Mouse (Mus musculus): ENCODE measurements around the gene Cdhr4.

The Cdhr4 gene

GRCm38 (mm10) chr9:107975399-107976386 lies 16.6 kb upstream of the Cdhr4 start, which contains the start of gene Uba7:
Gene Uba7, plus strand, starts transcription at chr9:107975505.
- peak; percentile 74 for DNase-seq (ENCODE audit: inconsistent ontology term)

DNA sequence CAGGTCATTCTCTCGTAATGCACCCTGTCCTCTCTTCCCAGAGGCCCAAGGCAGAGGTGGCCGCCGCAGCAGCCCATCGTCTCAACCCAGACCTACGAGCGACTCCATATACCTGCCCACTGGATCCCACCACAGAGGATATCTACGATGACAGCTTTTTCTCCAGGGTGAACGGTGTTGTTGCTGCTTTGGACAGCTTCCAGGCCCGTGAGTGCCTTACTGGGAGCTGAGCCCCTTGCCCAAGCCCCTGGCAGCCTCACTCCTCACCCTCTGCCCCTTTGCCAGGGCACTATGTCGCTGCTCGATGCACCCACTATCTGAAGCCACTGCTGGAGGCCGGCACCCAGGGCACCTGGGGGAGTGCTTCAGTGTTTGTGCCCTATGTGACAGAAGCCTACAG lies 13.5 kb upstream of the Cdhr4 start:
- DNase-seq (ENCODE audit: inconsistent ontology term): no peak

- no peak for DNase-seq (ENCODE audit: inconsistent ontology term)
Observed at GRCm38 (mm10) chr9:107981684-107982605, 10.4 kb upstream of the Cdhr4 start.

GRCm38 (mm10) chr9:107982681-107983346 lies 9.5 kb upstream of the Cdhr4 start, which contains the start of gene Gm20661:
Gene Gm20661, plus strand, starts transcription at chr9:107983058.
- peak; percentile 43 for DNase-seq (ENCODE audit: inconsistent ontology term)

DNA sequence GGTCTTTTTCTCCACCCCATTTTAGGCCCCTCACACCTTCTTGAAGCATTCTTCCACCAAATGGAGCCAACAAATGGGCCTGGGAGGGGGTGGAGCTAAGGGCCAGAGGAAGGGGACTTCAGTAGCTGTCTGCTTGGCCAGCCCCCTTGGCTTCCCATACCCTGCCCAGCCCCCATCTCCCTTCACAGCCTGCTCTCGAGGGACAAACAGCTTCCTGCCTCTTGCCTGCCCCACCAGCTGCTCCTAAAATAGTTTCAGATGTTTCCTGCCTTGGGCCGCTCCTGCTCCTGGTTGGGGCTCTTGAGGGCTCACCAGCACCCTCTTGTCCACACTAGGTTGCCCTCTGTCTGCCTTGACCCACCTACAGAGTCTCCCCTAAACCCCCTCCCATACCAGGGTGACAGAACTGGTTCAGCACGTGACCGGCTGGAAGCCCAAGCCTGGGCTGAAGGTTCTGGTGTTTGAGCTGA lies 8.8 kb upstream of the Cdhr4 start:
- no peak for DNase-seq (ENCODE audit: inconsistent ontology term)

GRCm38 (mm10) chr9:107984052-107984753 lies 8.1 kb upstream of the Cdhr4 start:
- DNase-seq (ENCODE audit: inconsistent ontology term): no peak

- DNase-seq (ENCODE audit: inconsistent ontology term): no peak
Observed at GRCm38 (mm10) chr9:107984754-107985055, 7.6 kb upstream of the Cdhr4 start.

DNA sequence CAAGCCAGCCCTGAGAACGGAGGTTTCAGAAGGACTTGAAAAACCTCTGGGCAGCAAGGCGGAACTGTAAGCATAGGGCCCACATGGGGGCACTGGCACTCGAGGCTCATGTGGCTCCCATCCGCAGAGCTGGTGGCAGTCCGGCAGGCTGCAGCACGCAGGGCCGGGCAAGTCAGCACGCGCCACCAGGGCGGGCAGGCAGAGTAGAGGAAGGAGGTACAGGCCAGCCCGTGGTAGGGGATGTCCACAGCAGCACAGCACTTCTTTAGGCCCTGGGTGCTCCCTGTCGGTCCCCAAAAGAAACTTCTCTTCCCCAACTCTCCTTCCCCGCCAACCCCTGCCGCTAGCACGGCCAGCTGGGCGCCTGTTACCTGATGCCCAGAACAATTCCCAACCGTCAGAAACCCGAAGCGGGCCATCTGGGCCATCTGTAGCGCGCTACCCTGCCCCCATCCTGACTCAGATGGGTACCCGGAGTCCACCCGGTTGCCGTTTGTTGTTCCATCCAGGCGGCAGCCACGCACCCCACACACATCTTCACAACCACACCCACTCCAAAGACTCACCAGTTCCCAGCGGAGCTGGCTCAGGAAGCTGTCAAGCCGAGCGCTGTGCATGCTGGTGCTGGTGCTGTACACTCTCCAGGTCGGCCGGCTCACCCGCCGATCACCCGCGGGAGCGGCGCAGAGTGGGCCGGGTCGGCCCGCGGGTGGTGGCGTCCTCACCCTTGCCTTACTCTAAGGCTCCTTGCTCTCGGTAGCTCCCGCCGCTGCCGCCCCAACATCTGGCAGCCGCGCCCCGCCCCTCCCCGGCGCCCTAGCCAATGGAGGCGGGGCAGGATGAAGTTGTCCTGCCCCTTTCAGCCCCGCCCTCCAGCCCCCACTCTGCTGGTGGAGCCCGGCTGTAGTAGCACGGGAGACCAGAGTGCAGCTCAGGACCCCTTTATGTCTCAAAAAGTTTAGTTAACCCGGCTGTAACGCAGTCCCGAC lies 6.9 kb upstream of the Cdhr4 start, which contains the start of gene Inka1:
Gene Inka1 (minus strand): TSS at position 749 of the 989 bp plus-strand sequence.
- DNase-seq (ENCODE audit: inconsistent ontology term): peak; percentile 88

DNA sequence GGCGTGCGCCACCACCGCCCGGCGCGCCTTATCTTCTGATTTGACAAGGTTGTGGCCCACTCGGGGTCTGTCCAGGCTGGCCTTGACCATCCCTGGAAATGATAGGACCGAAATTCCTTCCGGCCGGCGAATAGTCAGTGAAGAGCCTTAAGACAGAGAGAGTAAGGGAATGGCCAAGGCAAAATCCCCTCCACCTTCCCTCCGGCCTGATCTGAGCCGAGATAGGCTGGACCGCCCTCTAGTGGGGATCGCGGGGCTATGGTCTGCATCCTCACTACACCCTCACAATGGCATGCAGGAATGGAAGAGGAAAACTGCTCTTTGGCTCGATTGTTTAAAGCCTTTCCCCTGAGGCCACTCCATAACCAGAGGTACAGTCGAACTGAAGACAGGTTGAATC lies 5.9 kb upstream of the Cdhr4 start:
- peak; percentile 83 for DNase-seq (ENCODE audit: inconsistent ontology term)

DNA sequence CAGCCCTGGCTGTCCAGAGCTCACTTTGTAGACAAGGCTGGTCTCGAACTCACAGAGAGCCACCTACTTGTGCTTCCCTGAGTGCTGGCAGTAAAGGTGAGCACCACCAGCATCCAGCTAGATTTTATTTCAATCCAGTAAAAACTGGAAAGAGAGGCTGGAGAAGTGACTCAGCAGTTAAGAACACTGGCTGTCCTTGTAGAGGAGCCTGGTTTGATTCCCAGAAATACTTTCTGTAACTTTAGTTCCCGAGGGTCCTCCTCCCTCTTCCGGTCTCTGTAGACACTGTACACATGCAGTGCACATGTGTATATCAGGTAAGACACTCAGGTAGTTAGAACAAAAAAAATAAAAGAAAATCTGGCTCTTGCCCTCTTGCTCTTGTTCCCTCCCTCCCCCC lies 4.3 kb upstream of the Cdhr4 start:
- no peak for DNase-seq (ENCODE audit: inconsistent ontology term)

DNA sequence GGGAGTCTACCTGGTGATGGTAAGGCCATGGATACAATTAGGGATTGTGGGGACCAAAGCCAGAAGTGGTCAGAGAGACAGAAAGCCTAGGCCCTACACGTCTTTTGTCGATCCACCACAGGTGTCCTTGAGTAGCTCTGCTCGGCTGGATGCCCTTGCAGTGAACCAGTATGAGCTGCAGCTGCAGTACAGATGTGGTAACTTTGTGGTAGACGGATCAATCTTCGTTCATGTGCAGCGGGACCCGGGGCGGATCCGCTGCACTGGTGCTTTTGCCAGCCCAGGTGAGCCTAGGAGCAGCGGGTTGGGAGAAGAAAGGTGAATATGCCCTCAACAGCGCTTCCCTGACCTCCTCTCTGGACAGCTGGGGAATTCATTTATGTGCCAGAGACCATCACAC lies 716 bp downstream of the Cdhr4 start:
- no peak for DNase-seq (ENCODE audit: inconsistent ontology term)

DNA sequence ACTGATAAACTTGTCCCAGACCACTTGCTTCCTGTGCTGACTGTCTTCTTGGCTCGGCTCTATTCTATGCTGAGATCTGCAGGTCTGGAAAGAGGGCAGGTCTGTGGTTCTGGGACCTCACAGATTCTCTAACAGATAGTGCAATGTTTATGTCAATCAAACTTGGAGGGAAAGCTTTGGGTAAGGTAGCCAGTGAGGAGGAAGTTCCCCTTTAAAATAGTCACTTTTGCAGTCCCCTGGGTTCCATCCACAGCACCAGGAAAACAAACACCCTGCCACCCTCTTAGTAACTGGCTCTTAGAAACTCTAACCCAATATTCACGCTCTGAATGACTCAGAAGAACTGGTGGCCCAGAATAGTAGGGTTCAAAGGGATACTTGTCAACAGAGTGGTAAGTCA lies 2.2 kb downstream of the Cdhr4 start:
- no peak for DNase-seq (ENCODE audit: inconsistent ontology term)

DNA sequence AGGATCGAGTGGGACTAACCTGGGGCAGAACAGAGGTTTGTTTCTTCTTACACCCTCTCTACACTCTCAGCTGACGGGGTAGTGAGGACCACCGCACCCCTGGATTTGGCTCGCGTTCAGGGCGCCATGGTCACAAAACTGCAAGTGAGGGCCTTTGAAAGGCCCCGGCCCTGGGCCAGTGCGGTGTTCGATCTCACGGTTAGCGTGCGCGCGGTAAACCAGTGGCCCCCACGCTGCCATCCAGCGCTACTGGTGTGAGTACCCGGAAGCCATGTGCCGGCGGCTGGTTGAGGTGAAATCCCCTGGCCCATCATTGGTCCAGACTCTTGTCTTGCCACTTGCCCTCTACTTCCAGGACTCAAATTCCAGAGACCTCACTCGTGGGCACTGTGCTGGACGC lies 3.2 kb downstream of the Cdhr4 start:
- no peak for DNase-seq (ENCODE audit: inconsistent ontology term)

GRCm38 (mm10) chr9:107996049-107996448 lies 3.8 kb downstream of the Cdhr4 start, which contains the start of gene Gm20662:
Gene Gm20662, plus strand, starts transcription at chr9:107996349.
- DNase-seq (ENCODE audit: inconsistent ontology term): no peak

DNA sequence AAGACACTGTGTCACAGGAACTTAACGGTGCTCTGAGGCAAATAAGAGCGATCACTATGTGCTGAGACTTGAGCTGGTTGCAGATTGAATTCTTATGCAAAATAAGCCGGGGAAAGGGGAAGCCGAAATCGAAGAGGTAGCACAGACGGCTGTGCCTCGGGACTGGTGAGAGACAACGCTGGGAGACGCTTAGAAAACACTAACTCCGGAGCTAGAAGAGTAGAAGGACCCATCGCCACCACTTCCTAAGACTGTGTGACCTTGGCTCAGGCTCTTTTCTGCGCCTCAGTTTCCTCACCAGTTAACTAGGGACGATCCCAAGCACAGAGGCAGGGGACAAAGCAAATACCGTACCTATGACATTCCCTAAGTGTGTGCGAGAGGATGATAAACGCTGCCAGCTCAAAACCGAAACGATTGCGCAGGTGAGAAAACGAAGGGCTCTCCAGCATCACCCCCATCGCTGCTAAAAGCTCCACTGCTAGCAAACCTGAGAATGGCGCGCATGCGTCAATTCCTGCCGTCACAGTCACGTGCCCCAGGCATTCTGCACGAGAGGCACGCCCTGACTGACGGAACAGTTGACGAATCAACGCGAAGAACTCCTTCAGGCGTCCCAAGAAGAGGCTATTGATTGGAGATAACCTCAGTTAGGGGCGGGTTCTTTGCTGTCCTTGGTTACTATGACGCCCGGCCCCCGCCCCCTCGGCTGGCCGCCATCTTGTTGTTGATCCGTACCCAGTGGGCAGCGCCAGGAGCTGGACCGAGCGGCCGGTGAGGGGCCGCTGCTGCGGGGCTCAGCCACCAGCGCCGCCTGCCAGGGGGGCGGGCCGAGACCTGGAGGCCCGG lies 9.8 kb downstream of the Cdhr4 start, which contains the start of gene Ip6k1:
Gene Ip6k1 (plus strand): TSS at position 580 of the 849 bp plus-strand sequence.
- peak; percentile 99 for DNase-seq (ENCODE audit: inconsistent ontology term)

- no peak for DNase-seq (ENCODE audit: inconsistent ontology term)
Observed at GRCm38 (mm10) chr9:108002778-108003530, 10.7 kb downstream of the Cdhr4 start.

- DNase-seq (ENCODE audit: inconsistent ontology term): peak; percentile 8
Observed at GRCm38 (mm10) chr9:108003531-108003890, 11.2 kb downstream of the Cdhr4 start.

DNA sequence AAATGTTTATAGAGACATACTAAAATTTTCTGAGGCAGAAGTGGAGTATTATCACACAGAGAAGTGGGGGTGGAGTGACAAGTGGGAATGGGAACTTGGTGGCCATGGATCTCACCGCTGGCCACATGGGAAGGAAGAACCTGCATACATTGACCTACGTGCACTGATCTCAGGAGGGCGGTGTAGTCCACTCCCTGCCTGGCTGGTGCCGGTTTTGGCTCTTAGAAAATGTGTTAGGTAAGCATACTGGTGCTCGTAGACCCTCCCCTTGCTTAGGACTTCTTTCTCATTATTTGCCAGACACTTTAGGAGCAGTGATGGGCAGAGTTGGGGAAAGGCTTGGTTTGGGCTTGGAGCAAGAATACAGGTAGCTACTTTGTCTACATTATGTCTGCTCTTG lies 15.7 kb downstream of the Cdhr4 start:
- no peak for DNase-seq (ENCODE audit: inconsistent ontology term)
